Mouse (Mus musculus) gastrocnemius, postnatal 25 days (tissue): ENCODE data around the gene Papss1. TPM values are rescaled to one million over a fixed set of nuclear protein-coding genes. Genes with fewer than 3 reads are reported as not detected.
A peak's percentile ranks its signal among the peaks of the same experiment; 100 is the strongest.

ENCODE experiments used
- DNase-seq: peaks from one replicate; pipeline ENCODE4 v3.0.0; 2022
- total RNA-seq, 2 experiments: library from RNA; stranded (reverse); gene quantifications; 1 replicate in 1 of 2; 2 replicates in 1 of 2; pipeline ENCODE4 v1.2.3; 2021

Papss1 gene
- total RNA-seq, 2 experiments from 2014 or later = 6.2 to 6.8 TPM

DNA sequence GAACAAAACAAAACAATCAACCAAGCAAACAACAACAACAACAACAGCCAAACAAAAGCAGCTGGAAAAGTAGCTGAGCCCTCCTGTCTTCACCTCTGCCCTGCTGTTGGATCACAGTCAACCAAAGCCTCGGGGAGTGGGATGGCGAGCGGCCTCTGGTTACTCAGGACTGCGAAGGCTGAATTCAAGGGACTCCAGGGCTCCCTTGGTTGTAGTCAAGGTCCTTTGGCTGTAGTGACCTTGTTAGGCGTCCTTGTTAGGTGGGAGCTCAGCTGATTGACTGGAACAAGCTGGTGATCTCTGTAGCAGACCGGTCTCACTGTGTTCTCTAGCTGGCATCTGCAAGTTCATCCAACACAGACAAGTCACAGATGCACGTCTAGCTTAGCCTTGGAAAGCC lies 16.5 kb downstream of the Papss1 start:
- DNase-seq = no peak

DNA sequence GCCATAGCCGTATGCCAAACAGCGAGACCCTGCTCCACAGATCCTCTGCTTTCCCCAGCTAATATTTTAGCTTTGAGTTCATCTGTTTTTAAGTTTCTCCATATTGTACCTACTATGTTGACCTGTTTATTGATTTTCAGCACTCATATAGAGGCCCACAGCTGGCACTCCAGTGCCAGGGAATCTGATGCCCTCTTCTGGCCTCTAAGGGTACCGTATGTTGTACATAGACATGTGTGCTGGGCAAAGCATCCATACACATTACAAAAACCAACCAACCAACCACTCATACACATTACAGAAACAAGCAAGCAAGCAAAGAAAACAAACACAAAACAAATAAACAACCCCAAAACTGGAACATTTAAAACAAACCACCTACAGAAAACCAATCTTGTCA lies 22.2 kb downstream of the Papss1 start:
- no peak for DNase-seq

DNA sequence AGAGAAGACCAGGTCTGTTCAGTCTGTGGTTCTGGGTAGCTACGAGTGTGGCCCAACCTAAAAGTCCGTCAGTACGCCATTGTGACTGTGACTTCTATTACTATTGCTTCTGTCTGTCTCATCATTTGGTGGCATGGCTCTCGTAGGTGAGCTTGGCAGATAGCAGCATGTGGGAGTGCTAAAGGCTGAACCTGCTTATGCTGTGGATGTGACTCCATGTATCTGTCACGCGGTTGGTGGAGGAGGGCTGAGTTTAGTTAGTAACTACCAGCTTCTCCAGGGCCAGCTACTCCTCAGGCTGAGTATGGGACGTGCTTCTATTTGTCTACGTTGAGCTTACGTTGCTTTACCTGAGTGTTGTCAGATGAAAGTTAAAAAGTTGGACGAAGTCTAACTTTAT lies 23.4 kb downstream of the Papss1 start:
- DNase-seq = no peak

DNA sequence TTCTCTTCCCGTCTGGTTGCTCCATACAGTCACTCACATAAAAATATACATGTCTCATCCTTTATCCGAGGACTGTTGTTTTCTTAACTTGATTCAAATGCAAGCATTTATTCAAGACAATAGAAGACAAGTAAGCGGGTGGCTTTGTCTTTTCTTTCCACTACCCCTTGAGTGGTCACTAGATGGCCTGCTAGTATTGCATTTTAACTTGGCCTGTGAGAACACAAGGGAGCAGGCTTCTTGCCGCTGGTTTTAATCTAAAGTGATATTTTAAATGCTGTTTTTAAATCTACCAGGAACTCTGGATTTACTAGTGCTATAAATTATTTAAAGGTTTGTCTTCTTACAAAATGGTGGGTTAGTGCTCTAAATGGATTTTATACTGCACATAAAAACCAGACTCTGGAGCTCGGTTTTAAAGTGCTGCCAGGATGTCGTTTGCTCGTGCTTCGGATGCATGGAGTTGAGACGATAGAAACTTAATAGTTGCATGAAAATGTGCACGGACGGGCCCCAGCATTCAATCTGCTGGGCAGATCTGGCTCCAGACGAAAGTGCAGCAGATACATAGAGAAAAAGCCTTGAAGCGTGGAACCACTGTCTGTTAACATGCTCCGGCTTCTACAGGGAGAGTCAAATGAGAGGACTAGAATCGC lies 28.7 kb downstream of the Papss1 start:
- no peak for DNase-seq

DNA sequence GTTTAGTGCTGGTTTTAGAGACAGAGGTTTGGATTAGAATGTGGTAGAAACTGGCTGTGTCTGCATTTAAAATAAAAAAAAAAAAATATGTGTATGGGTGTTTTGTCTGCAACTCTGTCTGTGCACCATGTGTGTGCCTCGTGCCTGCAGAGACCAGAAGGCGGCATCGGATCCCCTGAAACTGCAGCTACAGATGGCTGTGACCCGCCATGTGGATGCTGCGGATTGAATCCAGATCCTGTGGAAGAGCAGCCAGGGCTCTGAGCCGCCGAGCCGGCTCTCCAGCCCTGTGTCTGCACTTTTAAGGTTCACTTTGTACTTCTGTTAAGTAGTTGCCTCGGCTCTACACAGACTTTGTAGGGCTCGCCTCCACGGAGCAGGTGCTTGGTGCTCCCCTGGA lies 29.8 kb downstream of the Papss1 start:
- no peak for DNase-seq

DNA sequence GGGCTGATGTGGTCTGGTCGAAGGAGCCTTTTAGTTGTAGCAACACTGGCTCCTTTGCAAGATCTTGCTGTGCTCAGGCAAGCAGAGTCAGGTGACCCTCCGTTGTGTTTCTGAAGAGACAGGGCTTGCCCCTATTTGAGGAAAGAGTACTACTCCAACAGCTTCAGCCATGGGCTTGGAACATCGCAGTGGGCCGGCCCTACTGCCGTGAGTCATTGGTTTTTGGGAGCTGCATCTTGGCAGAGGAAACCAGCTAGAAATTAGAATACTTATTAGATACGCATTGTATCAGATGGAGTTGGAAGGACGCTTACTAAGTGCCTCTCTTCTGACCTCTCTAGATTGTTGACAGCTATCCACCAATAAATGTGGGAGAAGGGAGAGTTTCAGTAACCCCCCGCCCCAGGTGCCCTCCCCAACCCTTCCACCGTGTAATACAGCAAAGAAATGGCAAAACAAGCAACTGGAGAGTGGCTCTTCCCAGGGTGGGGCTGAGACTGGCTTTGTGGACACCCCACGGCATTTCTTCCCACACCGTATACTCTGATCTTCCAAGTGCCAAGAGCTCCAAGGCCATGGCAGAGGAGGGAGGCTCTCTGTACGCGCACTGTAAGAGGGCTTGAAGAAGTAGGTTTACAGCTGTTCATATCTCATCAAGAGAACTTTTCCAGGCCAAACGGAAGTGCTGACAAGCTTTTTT lies 31.1 kb downstream of the Papss1 start:
- no peak for DNase-seq

DNA sequence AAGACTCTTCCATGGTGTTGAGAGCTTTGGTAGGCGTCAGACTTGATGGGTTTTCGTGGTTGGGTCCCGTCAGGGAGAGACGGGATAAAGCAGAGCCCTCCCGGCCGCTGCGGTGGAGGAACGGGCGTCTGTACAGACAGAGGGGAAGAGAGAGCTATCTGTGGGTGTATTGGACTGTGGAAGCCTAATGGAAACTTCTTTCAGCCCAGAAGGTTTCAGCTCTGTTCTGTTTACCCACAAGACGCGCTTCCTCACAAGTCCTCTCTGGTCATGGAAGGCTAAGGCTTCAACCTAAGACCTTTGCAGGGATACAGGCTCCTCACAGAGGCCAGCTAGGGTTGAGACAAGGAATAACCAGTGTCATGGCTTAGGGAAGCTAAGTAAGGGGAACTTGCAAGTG lies 36.2 kb downstream of the Papss1 start:
- DNase-seq = no peak

DNA sequence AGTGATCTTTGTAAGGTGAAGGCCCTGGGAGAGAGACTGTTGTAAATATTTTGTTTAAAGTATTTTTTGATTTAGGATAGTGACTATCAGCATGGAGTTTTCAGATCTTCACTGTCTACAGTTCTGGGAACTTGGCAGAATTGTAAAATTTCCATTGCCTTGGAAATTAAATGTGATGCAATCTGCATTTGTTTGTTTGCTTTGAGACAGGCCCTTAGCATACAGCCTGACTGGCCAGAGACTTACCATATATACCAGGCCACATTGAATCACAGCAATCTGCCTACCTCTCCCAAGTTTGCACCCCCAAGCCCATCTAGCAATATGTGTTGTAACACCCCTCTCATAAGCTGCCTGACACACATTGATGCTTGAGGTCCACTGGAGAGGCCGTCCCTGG lies 36.8 kb downstream of the Papss1 start:
- DNase-seq = no peak

DNA sequence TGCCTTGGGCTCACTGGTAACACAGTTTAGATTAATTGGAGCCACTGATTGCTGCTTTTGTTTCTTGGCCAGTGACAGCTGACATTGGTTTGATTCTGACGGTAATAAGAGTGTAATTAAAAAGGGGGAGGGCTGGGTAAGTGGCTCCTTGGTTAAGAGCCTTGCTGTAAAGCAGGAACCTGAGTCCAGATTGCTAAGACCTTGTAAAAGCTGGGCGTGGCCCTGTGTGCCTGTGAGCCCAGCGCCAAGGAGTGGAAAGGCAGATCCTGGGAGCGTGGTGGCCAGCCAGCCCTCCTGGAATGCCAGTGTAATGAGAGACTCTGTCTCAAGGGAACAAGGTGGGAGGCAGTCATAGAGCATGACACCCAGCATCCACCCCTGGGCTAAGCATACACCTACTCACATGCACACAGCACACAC lies 38.4 kb downstream of the Papss1 start:
- DNase-seq = no peak

DNA sequence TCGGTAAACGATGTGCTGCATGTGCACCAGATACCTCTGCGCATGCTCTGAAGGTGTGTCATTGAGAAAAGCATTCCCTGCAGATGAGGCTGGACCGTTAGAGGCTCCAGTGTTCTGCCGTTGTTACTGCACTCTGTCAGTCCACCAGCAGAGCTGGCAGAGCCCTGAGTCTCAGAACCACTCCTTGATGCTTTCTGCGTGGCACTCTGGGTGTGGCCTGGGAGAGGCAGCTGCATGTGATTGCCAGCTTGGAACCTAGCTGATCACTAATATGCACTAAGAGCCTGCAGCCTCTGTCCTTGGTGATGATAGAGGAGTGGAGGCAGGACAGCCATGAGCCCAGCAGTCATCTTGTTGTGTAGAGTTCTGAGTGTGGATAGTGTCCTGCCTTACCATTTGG lies 43.5 kb downstream of the Papss1 start:
- DNase-seq = no peak

DNA sequence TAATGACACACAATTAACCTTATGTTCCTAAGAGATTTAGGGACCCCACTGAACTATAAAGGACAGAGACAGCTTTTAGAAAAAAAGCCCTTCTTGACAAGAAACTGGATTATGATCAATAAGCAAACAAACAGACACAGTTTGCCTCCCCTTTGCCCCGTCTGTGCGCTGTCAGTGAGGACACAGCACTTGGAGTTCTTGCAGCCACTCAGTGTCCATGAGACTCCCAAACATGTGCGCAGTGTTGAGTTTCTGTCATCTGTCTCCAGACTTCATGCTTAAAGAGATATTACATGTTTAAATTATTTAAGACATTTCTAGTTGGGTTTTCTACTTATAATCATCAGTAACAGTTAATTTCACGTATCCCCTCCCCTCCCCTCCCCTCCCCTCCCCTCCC lies 45.1 kb downstream of the Papss1 start:
- no peak for DNase-seq

DNA sequence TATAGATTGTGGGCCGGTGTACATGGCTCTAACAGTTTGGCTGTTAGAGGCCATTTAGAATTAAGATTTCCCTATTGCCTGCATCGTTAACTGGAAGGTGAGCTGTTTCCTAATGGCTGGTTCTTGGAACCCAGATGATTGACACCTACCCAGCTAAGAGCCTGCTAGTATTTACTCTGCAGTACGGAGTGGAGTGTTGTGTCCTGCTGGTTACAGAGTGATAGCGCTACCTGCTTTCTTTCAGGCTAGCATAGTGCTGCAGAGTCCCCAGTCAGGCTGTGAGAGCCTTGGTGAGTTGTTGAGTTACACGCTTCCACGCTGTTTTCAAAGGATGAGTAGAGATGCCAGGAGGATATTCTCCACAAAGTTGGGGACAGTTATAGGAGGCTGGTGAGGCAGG lies 46.0 kb downstream of the Papss1 start:
- DNase-seq = no peak

DNA sequence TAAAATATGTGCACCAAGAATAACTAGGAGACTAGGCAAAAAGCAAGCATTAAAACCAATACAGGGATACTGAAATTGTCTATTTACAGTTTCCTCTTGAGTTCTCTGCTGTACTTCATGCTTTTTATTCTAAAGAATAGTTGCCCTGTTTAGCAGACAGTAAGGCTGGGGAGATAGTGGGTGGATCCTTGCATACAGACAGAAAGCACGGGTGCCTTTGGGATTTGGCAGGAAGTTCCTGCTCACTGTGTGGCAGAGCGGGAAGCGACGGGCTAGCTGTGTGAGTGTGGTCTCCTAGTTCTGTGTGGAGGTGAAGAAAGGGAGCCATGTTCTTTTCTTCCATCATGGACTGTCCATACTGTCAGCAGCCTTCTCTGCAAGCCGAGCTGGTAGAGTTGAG lies 48.3 kb downstream of the Papss1 start:
- DNase-seq = no peak

DNA sequence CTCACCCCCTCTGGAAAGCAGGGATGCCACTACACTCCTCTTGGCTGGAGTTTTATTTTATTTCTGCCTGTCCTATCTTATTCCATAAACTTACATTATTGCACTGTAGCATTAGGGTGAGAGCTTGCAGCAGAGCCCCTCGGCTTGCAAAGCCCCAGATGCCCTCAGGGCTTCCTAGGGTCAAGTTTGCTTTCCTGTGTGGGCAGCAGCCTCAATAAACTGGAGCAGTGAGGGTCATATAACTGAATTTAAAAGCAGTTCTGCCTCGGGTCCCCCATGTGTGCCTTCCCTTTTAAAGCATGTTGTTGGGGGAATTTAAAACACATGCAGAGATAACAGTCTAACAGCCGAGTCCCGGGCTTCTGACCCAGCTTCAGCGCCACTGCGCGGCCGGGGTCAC lies 49.5 kb downstream of the Papss1 start:
- no peak for DNase-seq

DNA sequence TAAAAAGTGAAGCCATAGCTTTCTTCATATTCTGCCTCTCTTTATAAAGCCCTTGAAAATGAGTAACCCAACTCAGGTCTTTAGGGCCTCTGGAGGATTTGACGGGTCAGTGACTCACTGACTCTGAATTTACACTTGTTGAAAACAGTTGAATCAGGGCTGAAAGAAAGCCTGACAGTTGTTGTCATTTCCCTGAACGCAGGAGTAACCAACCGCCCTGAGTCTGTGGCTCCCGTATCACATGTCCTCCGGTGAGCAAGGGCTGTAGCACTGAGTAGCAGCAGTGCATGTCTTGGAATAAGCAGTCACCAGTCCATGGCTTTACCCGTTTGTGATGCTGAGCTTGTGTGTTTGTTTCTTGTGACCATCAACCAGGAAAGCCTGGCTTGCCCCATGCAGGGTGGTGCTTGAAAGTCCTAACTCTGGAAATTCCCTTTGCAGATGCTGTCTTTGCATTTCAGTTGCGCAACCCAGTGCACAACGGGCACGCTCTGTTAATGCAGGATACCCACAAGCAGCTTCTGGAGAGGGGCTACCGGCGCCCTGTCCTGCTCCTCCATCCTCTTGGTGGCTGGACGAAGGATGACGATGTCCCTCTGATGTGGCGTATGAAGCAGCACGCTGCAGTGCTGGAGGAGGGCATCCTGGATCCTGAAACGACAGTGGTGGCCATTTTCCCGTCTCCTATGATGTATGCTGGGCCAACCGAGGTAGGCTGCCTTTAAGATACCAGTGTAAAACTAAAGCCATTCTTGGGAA lies 54.2 kb downstream of the Papss1 start:
- no peak for DNase-seq

DNA sequence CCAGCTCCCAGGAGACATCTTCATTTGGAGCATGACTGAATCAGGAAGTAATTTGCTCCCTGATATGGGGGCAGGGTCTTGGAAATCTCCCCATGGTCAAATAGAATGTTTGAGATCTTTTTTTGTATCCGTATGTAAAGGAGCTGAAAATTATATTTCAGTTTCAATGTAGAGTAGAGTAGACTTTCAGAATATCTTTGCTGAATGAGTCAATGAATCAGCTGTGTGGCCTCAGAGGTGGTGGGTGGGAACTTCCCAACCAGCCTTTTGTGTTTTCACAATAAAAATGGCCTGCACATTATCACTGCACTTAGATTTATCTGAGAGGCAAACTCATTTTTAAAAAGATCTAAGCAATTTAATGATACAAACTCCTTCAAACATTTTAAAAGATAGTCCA lies 58.6 kb downstream of the Papss1 start:
- DNase-seq = no peak

DNA sequence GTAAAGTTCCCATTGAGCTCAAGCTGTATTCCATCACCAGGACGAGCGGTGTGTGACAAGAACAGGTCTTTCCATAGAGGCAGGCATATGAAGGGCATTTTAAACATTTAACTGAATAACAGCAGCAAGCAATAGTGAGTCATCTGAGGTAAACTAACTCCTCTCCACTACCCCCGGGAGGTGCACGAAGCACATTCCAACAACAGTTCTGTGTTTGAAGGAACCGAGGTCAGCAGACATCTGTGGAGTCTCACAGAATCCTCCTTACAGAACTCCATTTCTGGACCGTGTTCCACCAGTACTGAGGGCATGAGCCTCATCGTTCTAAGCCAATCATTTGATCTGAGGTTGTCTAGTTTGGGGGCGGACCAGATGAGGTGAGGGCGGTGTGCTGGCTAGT lies 59.5 kb downstream of the Papss1 start:
- DNase-seq = no peak

DNA sequence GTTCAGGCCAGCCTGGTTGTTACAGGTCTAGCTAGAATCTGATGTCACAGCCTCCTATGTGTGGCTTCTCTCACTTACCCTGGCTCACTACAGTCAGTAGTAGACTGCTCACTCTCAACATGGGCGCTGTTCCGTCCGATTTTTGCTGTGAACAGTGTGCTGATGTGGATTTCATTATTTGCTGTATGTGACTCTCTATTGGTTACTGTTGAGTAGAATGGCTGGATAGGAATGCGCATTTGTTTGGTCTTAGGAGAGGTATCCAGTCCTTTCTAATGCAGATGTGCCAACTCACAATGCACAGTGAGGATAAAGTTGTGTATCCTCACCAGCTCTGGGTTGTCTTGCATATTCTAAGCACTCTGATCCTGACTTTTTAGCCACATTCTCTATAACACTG lies 62.9 kb downstream of the Papss1 start:
- no peak for DNase-seq

DNA sequence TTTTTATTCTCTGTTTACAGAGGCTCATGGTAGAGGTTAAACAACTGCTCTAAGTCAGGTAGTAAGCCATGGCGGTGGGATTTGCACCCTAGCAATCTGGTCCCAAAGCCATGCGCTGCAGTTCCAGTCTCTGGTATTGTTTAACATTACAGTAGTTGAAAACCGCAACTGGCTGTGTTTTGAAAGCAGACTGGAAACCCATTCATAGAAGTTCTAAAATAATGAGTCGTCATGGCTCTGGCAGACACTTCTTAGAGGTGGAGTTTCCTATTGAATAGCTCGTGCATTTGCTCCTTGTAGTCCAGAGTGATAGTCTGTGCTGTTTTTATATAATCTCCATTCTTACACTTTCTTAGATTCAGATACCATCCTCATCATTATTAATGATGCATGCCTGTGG lies 63.7 kb downstream of the Papss1 start:
- DNase-seq = no peak

DNA sequence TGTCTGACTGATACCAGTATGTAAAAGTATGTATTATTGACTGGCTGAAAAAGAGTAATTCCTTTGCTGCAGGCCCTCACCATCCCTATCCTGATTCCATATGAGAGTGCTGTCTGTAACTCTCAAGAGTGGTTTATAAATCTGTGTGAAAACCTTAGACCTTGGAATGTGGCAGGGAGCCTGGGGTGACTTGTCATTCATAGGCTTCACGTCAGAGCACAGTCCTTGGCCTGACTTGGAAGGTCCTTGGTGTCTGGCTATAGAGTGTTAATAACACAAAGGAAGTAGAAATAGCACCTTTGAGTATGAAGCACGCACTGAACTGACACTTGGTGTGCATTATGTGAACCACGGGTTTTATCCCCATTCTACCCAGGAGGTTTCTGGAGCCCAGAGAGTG lies 64.4 kb downstream of the Papss1 start:
- no peak for DNase-seq

DNA sequence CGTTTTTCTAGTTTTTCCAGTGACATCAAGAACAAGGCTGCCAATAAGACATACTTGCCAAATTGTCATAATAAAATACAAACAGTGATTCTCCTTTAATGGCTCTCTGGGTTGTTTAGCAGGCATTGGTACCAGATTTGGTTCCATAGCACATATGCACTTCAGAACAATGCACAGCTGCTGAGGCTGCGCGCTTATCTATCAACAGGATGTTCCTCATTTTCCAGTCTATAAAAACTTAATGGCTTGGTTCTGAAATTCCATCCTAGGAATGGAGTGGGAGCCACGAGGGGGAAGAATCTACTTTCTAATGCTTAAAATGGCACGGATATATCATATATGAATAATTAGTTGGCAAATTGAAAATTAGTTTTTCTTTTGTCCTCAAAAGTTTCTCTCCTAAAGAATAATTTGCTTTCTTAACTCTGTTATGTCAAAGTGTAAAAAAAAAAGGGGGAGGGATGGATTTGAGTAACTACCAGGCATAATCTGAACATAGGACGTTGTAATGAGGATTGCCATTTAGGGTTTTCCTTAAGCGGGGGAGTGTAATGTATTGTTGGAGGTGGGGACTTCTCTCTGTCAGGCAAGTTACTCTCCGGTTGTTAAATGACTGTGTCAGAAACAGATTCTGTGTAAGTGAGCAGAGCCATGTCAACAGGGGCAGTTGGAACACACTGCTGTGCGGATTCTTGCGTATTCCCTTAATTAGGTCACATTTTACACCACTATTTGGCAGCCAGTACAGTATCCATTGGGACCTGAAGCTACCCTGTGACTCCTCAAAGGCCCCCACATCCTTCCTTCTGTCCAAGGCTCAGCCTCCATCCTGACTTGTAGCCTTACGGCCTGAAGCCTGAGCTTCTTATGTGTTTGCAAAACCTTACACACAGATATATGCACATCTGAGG lies 66.1 kb downstream of the Papss1 start:
- no peak for DNase-seq

DNA sequence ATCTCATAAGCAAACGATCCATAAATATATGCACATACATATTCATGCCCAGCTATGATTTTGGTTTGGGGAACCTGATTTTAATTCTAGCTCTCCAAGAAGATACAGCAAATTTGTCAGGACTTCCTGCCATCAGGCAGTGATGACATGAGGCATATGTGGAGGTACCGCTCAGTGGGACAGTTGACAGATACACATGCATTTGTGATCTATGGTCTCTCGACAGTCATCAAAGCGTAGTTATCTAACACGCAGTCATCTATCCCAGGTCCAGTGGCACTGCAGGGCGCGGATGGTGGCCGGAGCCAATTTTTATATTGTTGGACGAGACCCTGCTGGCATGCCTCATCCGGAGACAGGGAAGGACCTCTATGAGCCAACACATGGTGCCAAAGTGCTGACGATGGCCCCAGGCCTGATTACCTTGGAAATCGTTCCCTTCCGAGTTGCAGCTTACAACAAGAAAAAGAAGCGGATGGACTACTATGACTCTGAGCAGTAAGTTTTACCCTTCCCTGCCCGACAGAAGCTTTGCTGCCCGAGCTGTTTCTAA lies 66.8 kb downstream of the Papss1 start:
- peak; percentile 67 for DNase-seq
